Mouse (Mus musculus): ENCODE results near the gene Sgms2. TPM values are rescaled to one million over a fixed set of nuclear protein-coding genes. Genes with fewer than 3 reads are reported as not detected.
A peak's percentile ranks its signal among the peaks of the same experiment; 100 is the strongest.

Gene Sgms2
- polyA plus RNA-seq, 1 experiment from 2014 or later: 10.5 TPM

DNA sequence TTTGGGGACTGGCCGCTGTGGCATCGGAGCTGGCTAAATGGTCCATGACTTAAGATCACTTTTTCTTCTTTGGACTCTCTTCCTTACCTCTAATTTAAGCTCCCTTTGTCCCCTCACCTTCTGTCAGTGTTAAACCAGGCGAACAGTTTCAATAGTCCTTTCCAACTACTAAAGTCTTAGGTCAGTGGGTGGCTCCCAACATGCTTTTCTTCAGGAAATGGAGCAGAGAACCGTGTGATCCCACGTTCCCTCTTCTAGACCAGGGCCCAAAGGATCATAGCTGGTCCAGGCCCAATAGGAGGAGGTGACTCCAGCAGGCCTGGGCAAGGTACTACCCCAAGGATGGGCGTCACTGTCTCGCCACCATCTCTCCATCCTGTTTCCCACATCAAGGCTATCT is 7.6 kb downstream of the Sgms2 start:
- 0 out of 2 replicates have a peak, but pooled peaks cover 2% of the 10 kb centered on the region for H3K27me3 ChIP-seq
- H3K9me3 ChIP-seq (replicated peaks): no peaks in the 10 kb centered on the region
- peaks cover 33% of the 10 kb centered on the region for H3K4me1 ChIP-seq
- no peak overlapping the region for H3K4me3 ChIP-seq (replicated peaks)
- no peak overlapping the region for H3K4me2 ChIP-seq
- H3K9ac ChIP-seq: no peak overlapping the region
- ATAC-seq (replicated peaks; ENCODE audit: low FRiP score): no peak
- 70% methylated on average over 7 of the region's 7 CpGs for WGBS
- no peaks in the 10 kb centered on the region for H3K36me3 ChIP-seq
- peak overlapping the region; percentile 27; the same call in 1 of the 2 replicates for H3K27ac ChIP-seq

DNA sequence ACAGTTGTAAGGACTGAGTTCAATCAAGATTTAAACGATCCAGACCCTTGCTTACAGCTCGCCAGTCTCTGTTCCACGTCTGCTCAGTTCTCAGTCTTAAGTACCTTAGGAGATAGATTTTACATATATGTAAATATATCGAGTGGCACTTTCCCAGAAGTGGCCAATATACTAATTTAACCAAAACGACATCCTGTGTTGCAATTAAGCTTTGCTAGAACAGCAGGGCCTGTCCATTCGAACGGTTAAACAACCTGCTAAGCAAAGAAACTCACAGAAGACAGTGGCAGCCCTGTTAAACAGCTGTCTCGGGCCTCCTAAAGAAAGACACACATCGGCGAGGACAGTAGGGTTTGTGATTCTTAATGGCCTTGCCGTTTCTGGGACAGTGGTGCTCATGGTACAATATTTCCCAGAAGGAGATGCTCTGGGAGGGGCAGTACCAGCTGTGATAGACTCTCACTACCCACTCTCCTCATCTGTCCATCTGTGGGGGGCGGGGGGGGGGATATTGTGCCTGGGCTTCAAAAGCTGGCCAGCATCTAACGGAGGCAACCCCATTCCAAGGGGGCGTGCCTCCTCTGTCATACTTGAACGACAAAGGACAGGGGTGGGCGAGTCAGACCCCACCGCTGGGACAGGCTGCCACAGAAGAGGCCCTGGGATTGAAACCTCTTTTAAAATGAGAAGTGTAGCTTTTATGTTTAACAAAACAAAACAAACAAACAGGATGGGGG is 9.1 kb downstream of the Sgms2 start:
- H3K9me3 ChIP-seq (replicated peaks): no peaks in the 10 kb centered on the region
- H3K4me3 ChIP-seq (replicated peaks): no peak overlapping the region
- no peaks in the 10 kb centered on the region for H3K27me3 ChIP-seq
- peak overlapping the region; percentile 32; the same call in 1 of the 2 replicates for H3K27ac ChIP-seq
- no peak overlapping the region for H3K9ac ChIP-seq
- WGBS: 47% methylated on average over 17 of the region's 17 CpGs
- peak; percentile 44 for ATAC-seq (replicated peaks; ENCODE audit: low FRiP score)
- no peak overlapping the region for H3K4me2 ChIP-seq
- H3K4me1 ChIP-seq: peaks cover 27% of the 10 kb centered on the region
- no peaks in the 10 kb centered on the region for H3K36me3 ChIP-seq

GRCm38 (mm10) chr3:131480659-131481058 is 10.6 kb downstream of the Sgms2 start:
- Histone ChIP-seq H3K27ac (no peak overlapping the region), H3K4me1 (peaks cover 26% of the 10 kb centered on the region), H3K4me3 (replicated peaks) (no peak overlapping the region), H3K4me2 (no peak overlapping the region), H3K9ac (no peak overlapping the region), H3K36me3 (no peaks in the 10 kb centered on the region), H3K27me3 (no peaks in the 10 kb centered on the region), H3K9me3 (replicated peaks) (no peaks in the 10 kb centered on the region)
- no peak for ATAC-seq (replicated peaks; ENCODE audit: low FRiP score)
- WGBS: 64% methylated on average over 3 of the region's 3 CpGs

DNA sequence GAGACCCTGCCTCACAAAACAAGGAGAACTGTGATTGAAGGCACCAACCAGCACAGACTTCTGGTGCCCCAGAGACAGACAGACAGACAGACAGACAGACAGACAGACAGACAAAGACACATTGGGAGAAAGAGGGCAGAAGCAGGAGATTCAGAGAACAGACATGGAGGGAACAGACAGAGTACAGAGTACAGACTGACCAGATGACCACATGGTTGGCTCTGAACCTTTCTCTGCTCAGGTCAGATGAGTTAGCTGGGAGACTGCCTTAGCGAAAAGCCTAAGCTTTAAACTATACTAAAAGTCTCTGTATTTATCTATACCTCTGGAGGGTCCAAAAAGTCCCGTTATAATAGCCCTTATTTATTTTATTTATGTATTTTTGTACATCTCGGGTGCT is 11.8 kb downstream of the Sgms2 start:
- no peak overlapping the region for H3K4me3 ChIP-seq (replicated peaks)
- no peak overlapping the region for H3K27ac ChIP-seq
- H3K36me3 ChIP-seq: no peaks in the 10 kb centered on the region
- peaks cover 20% of the 10 kb centered on the region for H3K4me1 ChIP-seq
- H3K27me3 ChIP-seq: no peaks in the 10 kb centered on the region
- no peak overlapping the region for H3K4me2 ChIP-seq
- no peaks in the 10 kb centered on the region for H3K9me3 ChIP-seq (replicated peaks)
- H3K9ac ChIP-seq: no peak overlapping the region
- 93% methylated on average over 3 of the region's 3 CpGs for WGBS
- no peak for ATAC-seq (replicated peaks; ENCODE audit: low FRiP score)

DNA sequence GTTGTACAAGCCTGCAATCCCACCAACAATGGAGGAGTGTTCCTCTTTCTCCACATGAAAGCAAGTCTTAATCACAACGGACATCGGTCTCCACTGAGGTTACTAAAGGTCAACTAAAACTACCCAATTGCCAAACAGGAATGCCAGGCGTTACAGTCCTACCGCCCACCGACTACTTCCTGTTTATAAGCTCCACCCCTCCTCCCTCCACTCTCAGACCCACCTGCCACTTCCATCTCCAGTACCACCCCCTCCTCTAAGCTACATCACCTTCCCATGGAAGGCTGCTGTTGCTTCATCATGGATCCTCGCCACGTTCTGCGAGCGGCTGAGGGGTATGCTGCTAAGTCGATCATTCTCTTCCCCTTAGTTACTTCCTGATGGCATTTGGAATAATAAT is 15.2 kb downstream of the Sgms2 start:
- no peak overlapping the region for H3K27ac ChIP-seq
- no peaks in the 10 kb centered on the region for H3K27me3 ChIP-seq
- 96% methylated on average over 10 of the region's 10 CpGs for WGBS
- no peaks in the 10 kb centered on the region for H3K36me3 ChIP-seq
- H3K9me3 ChIP-seq (replicated peaks): no peaks in the 10 kb centered on the region
- no peak overlapping the region for H3K4me3 ChIP-seq (replicated peaks)
- no peak overlapping the region for H3K9ac ChIP-seq
- H3K4me2 ChIP-seq: no peak overlapping the region
- peaks cover 8% of the 10 kb centered on the region for H3K4me1 ChIP-seq
- no peak for ATAC-seq (replicated peaks; ENCODE audit: low FRiP score)

DNA sequence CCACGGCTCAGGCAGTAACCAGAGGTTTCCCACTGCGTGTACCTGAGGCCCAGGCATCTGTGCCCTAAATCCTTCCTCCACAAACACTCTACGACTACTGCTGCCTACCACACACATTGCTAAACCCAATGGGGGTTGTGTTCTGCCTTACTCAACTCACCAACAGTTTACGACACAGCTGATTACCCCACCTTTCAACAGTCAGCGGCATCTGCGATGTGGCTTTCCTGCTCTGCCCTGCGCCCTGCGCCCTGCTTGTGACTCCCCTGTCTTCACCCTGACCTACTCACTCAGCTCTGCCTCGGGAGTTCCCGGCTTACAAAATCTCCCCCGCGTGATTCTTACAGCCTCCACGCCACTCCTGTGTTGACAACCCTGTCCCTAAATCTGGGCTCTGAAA is 16.7 kb downstream of the Sgms2 start:
- Histone ChIP-seq H3K9me3 (replicated peaks) (no peaks in the 10 kb centered on the region), H3K9ac (no peak overlapping the region), H3K4me2 (no peak overlapping the region), H3K36me3 (no peaks in the 10 kb centered on the region), H3K27me3 (no peaks in the 10 kb centered on the region), H3K27ac (no peak overlapping the region), H3K4me3 (replicated peaks) (no peak overlapping the region), H3K4me1 (peaks cover 16% of the 10 kb centered on the region)
- no peak for ATAC-seq (replicated peaks; ENCODE audit: low FRiP score)
- 44% methylated on average over 13 of the region's 13 CpGs for WGBS

- Histone ChIP-seq H3K36me3 (no peaks in the 10 kb centered on the region), H3K4me2 (no peak overlapping the region), H3K27ac (no peak overlapping the region), H3K9ac (no peak overlapping the region), H3K9me3 (replicated peaks) (no peaks in the 10 kb centered on the region), H3K4me3 (replicated peaks) (no peak overlapping the region), H3K27me3 (no peaks in the 10 kb centered on the region), H3K4me1 (peaks cover 24% of the 10 kb centered on the region)
- WGBS: 13% methylated on average over 1 of the region's 1 CpGs
- no peak for ATAC-seq (replicated peaks; ENCODE audit: low FRiP score)
Measured at GRCm38 (mm10) chr3:131473496-131473895, 17.7 kb downstream of the Sgms2 start.

DNA sequence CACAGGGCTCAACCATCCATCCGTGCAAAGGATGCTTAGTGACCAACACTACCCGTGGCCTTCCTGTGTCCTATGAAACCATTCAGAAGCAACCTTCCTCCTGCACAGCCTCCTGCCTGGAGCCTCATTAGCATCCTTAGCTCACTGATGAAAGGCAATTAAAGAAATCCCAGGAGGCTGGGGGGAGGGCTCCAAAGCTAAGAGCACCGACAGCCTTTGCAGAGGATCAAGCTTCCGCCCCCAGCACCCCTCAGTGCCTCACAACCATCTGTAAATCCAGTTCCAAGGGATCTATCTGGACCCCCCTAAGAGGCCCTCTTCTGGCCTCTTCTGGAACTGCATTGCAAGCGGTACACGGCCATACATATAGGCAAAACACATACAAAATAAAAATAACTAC is 19.4 kb downstream of the Sgms2 start:
- ATAC-seq (replicated peaks; ENCODE audit: low FRiP score): no peak
- H3K27ac ChIP-seq: no peak overlapping the region
- WGBS: 50% methylated on average over 6 of the region's 6 CpGs
- H3K9me3 ChIP-seq (replicated peaks): no peaks in the 10 kb centered on the region
- no peak overlapping the region for H3K4me2 ChIP-seq
- no peak overlapping the region for H3K4me3 ChIP-seq (replicated peaks)
- H3K36me3 ChIP-seq: no peaks in the 10 kb centered on the region
- H3K9ac ChIP-seq: no peak overlapping the region
- peaks cover 26% of the 10 kb centered on the region for H3K4me1 ChIP-seq
- no peaks in the 10 kb centered on the region for H3K27me3 ChIP-seq

GRCm38 (mm10) chr3:131471435-131471834 is 19.8 kb downstream of the Sgms2 start:
- H3K4me2 ChIP-seq: no peak overlapping the region
- H3K27me3 ChIP-seq: no peaks in the 10 kb centered on the region
- H3K9me3 ChIP-seq (replicated peaks): no peaks in the 10 kb centered on the region
- no peaks in the 10 kb centered on the region for H3K36me3 ChIP-seq
- H3K4me1 ChIP-seq: peaks cover 30% of the 10 kb centered on the region
- H3K27ac ChIP-seq: no peak overlapping the region
- 70% methylated on average over 11 of the region's 11 CpGs for WGBS
- no peak overlapping the region for H3K9ac ChIP-seq
- no peak for ATAC-seq (replicated peaks; ENCODE audit: low FRiP score)
- no peak overlapping the region for H3K4me3 ChIP-seq (replicated peaks)

GRCm38 (mm10) chr3:131470837-131471236 is 20.4 kb downstream of the Sgms2 start:
- H3K27ac ChIP-seq: no peak overlapping the region
- no peaks in the 10 kb centered on the region for H3K9me3 ChIP-seq (replicated peaks)
- peaks cover 32% of the 10 kb centered on the region for H3K4me1 ChIP-seq
- 49% methylated on average over 9 of the region's 9 CpGs for WGBS
- ATAC-seq (replicated peaks; ENCODE audit: low FRiP score): peak; percentile 35; the same call in 1 of the 2 replicates
- H3K27me3 ChIP-seq: no peaks in the 10 kb centered on the region
- H3K4me3 ChIP-seq (replicated peaks): no peak overlapping the region
- H3K4me2 ChIP-seq: no peak overlapping the region
- no peaks in the 10 kb centered on the region for H3K36me3 ChIP-seq
- no peak overlapping the region for H3K9ac ChIP-seq

- H3K36me3 ChIP-seq: no peaks in the 10 kb centered on the region
- H3K9ac ChIP-seq: no peak overlapping the region
- peak; percentile 54; the same call in 1 of the 2 replicates for ATAC-seq (replicated peaks; ENCODE audit: low FRiP score)
- H3K9me3 ChIP-seq (replicated peaks): no peaks in the 10 kb centered on the region
- no peak overlapping the region for H3K4me3 ChIP-seq (replicated peaks)
- no peaks in the 10 kb centered on the region for H3K27me3 ChIP-seq
- 11% methylated on average over 3 of the region's 3 CpGs for WGBS
- H3K4me2 ChIP-seq: no peak overlapping the region
- peak overlapping the region; percentile 28 for H3K27ac ChIP-seq
- peaks cover 32% of the 10 kb centered on the region for H3K4me1 ChIP-seq
Measured at GRCm38 (mm10) chr3:131469636-131470035, 21.6 kb downstream of the Sgms2 start.

GRCm38 (mm10) chr3:131466371-131466770 is 24.8 kb downstream of the Sgms2 start:
- Histone ChIP-seq H3K9ac (no peak overlapping the region), H3K27me3 (no peaks in the 10 kb centered on the region), H3K4me1 (peaks cover 26% of the 10 kb centered on the region), H3K9me3 (replicated peaks) (no peaks in the 10 kb centered on the region), H3K4me2 (peak overlapping the region; percentile 22), H3K27ac (no peak overlapping the region), H3K36me3 (no peaks in the 10 kb centered on the region), H3K4me3 (replicated peaks) (no peak overlapping the region)
- 59% methylated on average over 6 of the region's 6 CpGs for WGBS
- ATAC-seq (replicated peaks; ENCODE audit: low FRiP score): no peak
